Mouse (Mus musculus) limb, embryonic 10.5 days (tissue): ENCODE measurements around the gene Gls. TPM values are rescaled to one million over a fixed set of nuclear protein-coding genes. Genes with fewer than 3 reads are reported as not detected.

Experiments used
- DNase-seq: peaks from one replicate; pipeline ENCODE4 v3.0.0-alpha.2; 2017; ENCODE audit warnings: low spot score
- H3K27ac ChIP-seq: fragments of 300-500 bp; sonication (generic); 2 replicates; pipeline ENCODE4 v1.5.1; 2016; ENCODE audit warnings: mild to moderate bottlenecking
- H3K27me3 ChIP-seq: fragments of 300-500 bp; sonication (generic); 2 replicates; pipeline ENCODE4 v1.6.1; 2016; ENCODE audit warnings: low read depth, mild to moderate bottlenecking; ENCODE audit not compliant: poor library complexity, severe bottlenecking
- H3K36me3 ChIP-seq: fragments of 300-500 bp; sonication (generic); 2 replicates; pipeline ENCODE4 v1.6.1; 2016; ENCODE audit warnings: mild to moderate bottlenecking, moderate library complexity
- H3K4me1 ChIP-seq: fragments of 300-500 bp; sonication (generic); 2 replicates; pipeline ENCODE4 v1.6.1; 2016
- H3K4me3 ChIP-seq: fragments of 300-500 bp; sonication (generic); 2 replicates; pipeline ENCODE4 v1.5.1; 2016; ENCODE audit warnings: mild to moderate bottlenecking, moderate library complexity
- H3K9me3 ChIP-seq: fragments of 300-500 bp; sonication (generic); replicated peaks from 2 replicates; pipeline ENCODE4 v1.6.1; 2016; ENCODE audit warnings: mild to moderate bottlenecking
- WGBS: fragments of 180-500 bp; shearing (Covaris S2); methylation state at CpG from one replicate; pipeline ENCODE4 v1.1.7; 2016; 5-methylcytosine and 5-hydroxymethylcytosine counted together
- polyA plus RNA-seq: library from polyadenylated mRNA; unstranded; fragments of >200 nt; fragmentation: Nextera tagmentation; extraction: Ambion mirVana; gene quantifications from 2 replicates; pipeline ENCODE4 v1.2.1, GENCODE M21; 2016

Gene Gls
- polyA plus RNA-seq, 1 experiment from 2014 or later, result 22.6 TPM

DNA sequence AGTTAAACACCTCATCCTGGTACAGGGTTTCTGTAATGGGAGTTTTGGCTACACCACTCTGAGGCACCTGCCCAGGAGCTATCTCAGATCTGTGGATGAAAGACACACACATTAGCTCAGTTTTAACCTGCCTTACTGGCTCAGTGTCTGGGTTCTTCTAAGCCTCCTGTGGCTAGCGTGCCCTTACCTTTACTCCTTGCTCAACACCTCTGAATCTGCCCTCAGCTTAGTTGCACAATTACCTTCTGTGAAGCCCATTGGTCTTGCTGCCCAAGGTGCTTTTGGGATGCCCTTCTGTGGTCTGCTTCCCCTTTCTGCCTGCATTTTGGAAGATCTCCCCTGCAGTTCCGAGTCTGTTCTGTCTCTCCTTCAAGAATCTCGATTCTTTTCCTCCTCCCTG is 108.2 kb downstream of the Gls start:
- Histone ChIP-seq H3K4me1 (peaks cover 4% of the 10 kb centered on the region; the same call in 1 of the 2 replicates), H3K9me3 (no peaks in the 10 kb centered on the region), H3K4me3 (no peak overlapping the region), H3K27ac (no peak overlapping the region), H3K27me3 (peaks cover 12% of the 10 kb centered on the region; the same call in 1 of the 2 replicates), H3K36me3 (peaks cover 16% of the 10 kb centered on the region)
- 74% methylated on average over 3 of the region's 3 CpGs for WGBS
- no peak for DNase-seq

DNA sequence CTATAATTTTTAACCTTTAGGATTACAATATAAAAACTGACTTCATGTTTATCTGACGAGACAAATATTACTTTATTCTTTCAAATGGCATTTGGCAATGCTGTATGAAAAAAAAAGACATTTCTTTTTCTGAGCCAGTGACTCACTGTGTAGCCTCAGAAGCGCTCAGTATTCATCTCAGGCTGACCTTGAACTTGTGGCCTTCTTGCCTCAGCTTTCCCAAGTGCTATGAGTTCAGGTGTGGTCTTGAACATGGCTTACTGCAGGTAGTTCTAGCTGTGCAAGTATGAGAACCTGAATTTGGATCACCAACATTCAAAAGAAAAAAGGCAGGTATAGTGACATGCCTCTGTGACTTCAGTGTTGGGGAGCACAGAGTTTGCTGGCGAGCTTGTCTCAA is 112.0 kb downstream of the Gls start:
- 85% methylated on average over 3 of the region's 3 CpGs for WGBS

DNA sequence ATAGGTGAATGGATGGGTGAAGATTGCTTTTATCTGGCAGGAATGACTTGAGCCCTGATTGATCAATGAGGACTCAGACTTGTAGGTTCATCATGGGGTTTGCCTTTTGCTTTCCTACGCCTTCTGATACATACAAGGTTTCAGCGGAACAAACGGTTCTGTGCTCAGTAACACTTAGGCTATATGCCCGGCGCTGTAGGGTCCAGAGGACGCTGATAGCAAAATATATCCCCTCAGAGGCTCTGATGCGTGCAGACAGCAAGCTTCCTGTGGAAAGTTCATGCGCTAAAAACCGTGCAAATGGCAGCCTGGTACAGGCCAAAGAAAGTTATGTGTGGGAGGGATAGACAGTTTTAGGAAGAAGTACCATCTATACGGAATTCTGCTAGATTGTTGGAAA is 112.8 kb downstream of the Gls start:
- H3K9me3 ChIP-seq, result no peaks in the 10 kb centered on the region
- no peak for DNase-seq
- WGBS, result 49% methylated on average over 10 of the region's 10 CpGs
- H3K27ac ChIP-seq, result no peak overlapping the region
- H3K4me3 ChIP-seq, result peak overlapping the region; percentile 93
- peaks cover 12% of the 10 kb centered on the region; the same call in 1 of the 2 replicates for H3K27me3 ChIP-seq
- peaks cover 2% of the 10 kb centered on the region; the same call in 1 of the 2 replicates for H3K36me3 ChIP-seq
- peaks cover 13% of the 10 kb centered on the region; the same call in 1 of the 2 replicates for H3K4me1 ChIP-seq

More for the DNA sequence above, 112.0 kb downstream of the Gls start:
- Histone ChIP-seq H3K9me3 (no peaks in the 10 kb centered on the region), H3K27me3 (peaks cover 12% of the 10 kb centered on the region; the same call in 1 of the 2 replicates), H3K36me3 (peaks cover 5% of the 10 kb centered on the region; the same call in 1 of the 2 replicates), H3K4me3 (no peak overlapping the region), H3K4me1 (peaks cover 13% of the 10 kb centered on the region; the same call in 1 of the 2 replicates), H3K27ac (no peak overlapping the region)
- no peak for DNase-seq

DNA sequence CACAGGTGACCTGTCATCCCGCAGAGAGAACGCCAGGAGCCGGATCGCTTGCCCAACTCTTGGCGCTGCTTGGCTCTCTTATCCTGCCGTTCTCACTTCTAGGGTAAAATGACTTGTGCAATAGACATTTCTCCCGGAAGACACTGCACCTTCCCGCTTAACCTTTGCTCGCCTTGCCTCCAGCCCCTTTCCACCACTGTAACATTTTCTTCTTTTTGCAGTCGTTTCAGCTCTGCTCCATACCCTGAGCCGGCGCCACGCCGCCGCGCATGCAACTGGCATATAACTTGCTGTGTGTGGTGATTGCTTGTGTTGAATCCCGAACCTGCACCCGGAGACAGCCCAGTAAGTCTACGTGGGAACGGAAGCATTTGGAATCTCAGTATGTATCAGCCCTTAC is 113.3 kb downstream of the Gls start:
- peaks cover 2% of the 10 kb centered on the region; the same call in 1 of the 2 replicates for H3K36me3 ChIP-seq
- no peak for DNase-seq
- H3K4me1 ChIP-seq, result peaks cover 13% of the 10 kb centered on the region; the same call in 1 of the 2 replicates
- H3K27me3 ChIP-seq, result peaks cover 12% of the 10 kb centered on the region; the same call in 1 of the 2 replicates
- peak overlapping the region; percentile 80 for H3K27ac ChIP-seq
- WGBS, result 1% methylated on average over 20 of the region's 20 CpGs
- no peaks in the 10 kb centered on the region for H3K9me3 ChIP-seq
- H3K4me3 ChIP-seq, result peak overlapping the region; percentile 93

DNA sequence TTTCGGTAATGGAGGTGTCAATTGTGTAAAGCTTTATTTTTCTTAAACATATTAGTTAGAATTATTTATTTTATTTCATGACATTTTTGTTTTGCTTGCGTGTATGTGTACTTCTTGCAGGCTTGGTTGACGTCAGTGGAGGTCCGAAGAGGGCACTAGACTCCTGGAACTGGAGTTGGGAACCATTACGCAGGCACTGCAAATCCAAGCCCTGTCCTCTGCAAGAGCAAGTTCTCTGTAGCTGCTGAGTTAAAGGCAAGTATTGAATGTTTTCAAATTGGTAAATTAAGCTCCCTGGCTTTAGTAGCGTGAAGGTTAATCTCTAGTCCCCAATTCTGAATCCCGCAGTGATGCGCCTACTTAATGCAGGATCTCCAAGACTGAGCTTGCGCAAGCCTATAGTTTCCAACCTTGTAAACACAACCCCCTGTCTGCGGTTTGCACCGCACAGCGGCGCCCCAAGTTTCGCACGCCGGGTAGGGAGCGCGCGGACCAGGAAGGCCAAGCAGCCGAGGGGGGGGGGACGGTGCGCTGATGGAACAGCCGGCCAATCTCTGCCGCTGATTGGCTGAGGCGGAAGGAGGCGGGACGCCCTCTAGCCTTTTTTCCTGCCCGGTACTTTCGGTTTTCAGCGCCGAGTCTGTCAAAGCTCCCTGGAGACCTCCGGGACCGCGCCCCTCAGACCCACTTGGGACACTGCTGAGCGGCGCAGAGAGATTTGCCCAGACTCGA is 114.0 kb downstream of the Gls start, which contains the start of gene Stat1:
Gene Stat1, plus strand, starts transcription at position 581 of the 732 bp plus-strand sequence.
- Histone ChIP-seq H3K27me3 (peaks cover 12% of the 10 kb centered on the region; the same call in 1 of the 2 replicates), H3K36me3 (peaks cover 2% of the 10 kb centered on the region; the same call in 1 of the 2 replicates), H3K27ac (peak within 1 kb of the TSS; percentile 80), H3K4me3 (peak within 1 kb of the TSS; percentile 93), H3K9me3 (no peaks in the 10 kb centered on the region), H3K4me1 (peaks cover 13% of the 10 kb centered on the region; the same call in 1 of the 2 replicates)
- 5% methylated on average over 37 of the region's 37 CpGs for WGBS
- DNase-seq, result peak; percentile 97

DNA sequence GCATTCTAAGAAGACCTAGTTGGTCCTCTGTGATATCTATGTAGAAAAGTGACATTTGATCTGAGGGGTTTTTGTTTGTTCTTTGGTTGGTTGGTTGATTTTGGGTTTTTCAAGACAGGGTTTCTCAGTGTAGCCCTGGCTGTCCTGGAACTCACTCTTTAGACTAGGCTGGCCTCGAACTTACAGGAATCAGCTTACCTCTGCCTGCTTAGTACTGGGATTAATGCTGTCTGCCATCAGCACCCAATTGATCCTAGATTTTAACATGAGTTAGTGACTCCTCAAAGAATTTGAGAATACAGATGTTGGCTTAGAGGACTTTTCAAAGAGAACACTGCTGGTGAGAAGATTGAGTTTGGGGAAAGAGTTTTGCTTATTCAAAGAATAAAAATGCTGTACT is 115.3 kb downstream of the Gls start:
- H3K27ac ChIP-seq, result no peak overlapping the region
- 94% methylated on average over 1 of the region's 1 CpGs for WGBS

DNA sequence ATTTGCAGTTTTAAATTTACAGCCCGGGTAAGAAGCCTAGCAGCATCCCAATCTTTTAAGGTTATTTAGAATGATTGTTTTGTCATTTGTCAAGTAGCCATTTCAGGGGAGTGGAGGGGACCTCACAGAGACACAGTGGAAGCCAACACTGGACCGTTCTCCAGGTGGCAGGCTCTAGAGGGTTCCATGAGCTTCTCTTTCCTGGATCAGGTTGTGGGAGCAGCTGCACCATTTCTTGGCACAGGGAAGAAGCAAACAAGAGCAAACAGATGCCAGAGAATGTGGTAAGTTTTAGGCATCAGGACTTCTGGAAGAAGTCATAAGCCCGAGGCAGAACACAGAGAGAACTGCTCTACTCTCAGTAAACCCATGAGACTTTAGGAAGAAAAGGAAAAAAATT is 116.6 kb downstream of the Gls start:
- no peak overlapping the region for H3K4me3 ChIP-seq
- H3K27ac ChIP-seq, result no peak overlapping the region
- no peak for DNase-seq
- peaks cover 19% of the 10 kb centered on the region for H3K4me1 ChIP-seq
- H3K27me3 ChIP-seq, result peaks cover 12% of the 10 kb centered on the region; the same call in 1 of the 2 replicates
- H3K9me3 ChIP-seq, result no peaks in the 10 kb centered on the region
- no peaks in the 10 kb centered on the region for H3K36me3 ChIP-seq
- 82% methylated on average over 3 of the region's 3 CpGs for WGBS

More for the DNA sequence above, 115.3 kb downstream of the Gls start:
- H3K4me1 ChIP-seq, result peaks cover 19% of the 10 kb centered on the region
- H3K4me3 ChIP-seq, result no peak overlapping the region
- H3K36me3 ChIP-seq, result no peaks in the 10 kb centered on the region
- H3K9me3 ChIP-seq, result no peaks in the 10 kb centered on the region
- DNase-seq, result no peak
- peaks cover 12% of the 10 kb centered on the region; the same call in 1 of the 2 replicates for H3K27me3 ChIP-seq

DNA sequence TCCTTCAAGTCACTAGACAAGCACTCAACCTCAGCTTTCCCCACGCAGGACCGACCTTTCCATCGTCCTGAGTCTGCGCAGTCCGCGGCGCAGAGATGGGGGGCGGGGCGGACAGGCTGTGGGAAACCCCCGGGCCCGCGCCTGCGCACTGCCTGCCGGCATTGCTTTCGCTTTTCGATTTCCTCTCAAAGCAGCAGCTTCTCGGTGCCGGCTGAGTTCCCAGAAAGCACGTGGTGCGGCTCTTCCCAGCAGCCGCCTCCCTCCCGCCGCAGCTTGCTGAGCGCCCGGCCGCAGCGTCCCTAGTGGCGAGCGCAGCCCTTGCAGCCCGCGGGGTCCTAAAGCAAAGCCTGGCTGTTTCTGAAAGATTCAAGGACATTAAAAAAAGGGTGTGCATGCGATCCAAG is 119.4 kb downstream of the Gls start:
- H3K9me3 ChIP-seq, result no peaks in the 10 kb centered on the region
- H3K27ac ChIP-seq, result peak overlapping the region; percentile 90
- no peaks in the 10 kb centered on the region for H3K36me3 ChIP-seq
- peak overlapping the region; percentile 51 for H3K4me3 ChIP-seq
- H3K27me3 ChIP-seq, result no peaks in the 10 kb centered on the region
- under 1% methylated on average over 32 of the region's 32 CpGs for WGBS
- H3K4me1 ChIP-seq, result peaks cover 9% of the 10 kb centered on the region
- peak; percentile 99 for DNase-seq

Other genes starting within 250 kb of the Gls start
- gene Stat4, start 246.1 kb downstream of the Gls start, polyA plus RNA-seq, result 1.1 and 1.9 TPM in 2 replicates
- 7.2 and 10.5 TPM in 2 replicates for gene Stat1, start 113.8 kb downstream of the Gls start, polyA plus RNA-seq